Mouse (Mus musculus) spleen, embryonic (tissue): ENCODE data around the gene Rab30.

Experiments
- CTCF ChIA-PET: fragments of 350-600 bp; sonication (Branson Sonifier 250); formaldehyde crosslinking; loops from one replicate; lab custom pipeline; 2022; lab: Charles Lee

The Rab30 gene

DNA sequence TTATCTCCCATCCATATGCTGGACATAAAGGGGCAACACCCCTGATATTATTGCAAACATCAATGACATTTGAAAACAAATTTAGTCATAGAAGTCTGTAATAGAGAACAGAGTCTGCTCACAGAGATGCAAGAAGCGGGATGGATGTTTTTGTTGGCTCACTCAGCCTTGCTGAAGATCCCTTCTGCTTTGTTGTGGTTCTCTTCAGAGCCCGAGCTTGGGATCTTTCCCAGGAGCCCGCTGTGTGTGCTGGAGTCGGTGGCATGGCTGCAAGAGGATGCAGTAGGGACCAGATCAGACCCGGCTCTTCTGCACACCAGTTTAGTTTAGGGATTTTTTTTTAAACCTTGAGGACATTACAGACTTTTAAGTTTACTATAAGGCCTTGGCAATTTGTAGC is 54.3 kb downstream of the Rab30 start:
- CTCF ChIA-PET, result interaction anchor here (0.7 kb wide), 1 partner anchor 30 kb away, joined by 3 read pairs; no protein-coding TSS in a partner anchor

DNA sequence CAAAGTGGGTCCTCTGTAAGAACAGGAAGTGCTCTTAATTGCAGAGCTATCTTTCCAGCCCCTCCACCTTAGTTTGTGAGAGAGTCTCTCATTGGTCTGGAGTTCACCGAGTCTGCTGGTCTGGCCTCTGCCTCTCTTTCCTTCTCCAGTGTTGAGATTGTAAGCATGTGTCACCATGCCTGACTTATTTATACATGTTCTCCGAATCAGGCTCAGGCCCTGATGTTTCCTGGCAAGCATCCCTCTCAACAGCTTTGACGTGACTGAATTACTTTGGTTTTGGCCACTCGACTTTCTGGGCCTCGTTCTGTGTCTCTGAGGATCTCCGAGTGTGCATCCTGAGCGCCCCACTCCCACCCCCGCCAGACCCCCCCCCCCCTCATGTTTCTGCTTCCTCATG is 55.4 kb downstream of the Rab30 start:
- CTCF ChIA-PET, result no interaction called here

DNA sequence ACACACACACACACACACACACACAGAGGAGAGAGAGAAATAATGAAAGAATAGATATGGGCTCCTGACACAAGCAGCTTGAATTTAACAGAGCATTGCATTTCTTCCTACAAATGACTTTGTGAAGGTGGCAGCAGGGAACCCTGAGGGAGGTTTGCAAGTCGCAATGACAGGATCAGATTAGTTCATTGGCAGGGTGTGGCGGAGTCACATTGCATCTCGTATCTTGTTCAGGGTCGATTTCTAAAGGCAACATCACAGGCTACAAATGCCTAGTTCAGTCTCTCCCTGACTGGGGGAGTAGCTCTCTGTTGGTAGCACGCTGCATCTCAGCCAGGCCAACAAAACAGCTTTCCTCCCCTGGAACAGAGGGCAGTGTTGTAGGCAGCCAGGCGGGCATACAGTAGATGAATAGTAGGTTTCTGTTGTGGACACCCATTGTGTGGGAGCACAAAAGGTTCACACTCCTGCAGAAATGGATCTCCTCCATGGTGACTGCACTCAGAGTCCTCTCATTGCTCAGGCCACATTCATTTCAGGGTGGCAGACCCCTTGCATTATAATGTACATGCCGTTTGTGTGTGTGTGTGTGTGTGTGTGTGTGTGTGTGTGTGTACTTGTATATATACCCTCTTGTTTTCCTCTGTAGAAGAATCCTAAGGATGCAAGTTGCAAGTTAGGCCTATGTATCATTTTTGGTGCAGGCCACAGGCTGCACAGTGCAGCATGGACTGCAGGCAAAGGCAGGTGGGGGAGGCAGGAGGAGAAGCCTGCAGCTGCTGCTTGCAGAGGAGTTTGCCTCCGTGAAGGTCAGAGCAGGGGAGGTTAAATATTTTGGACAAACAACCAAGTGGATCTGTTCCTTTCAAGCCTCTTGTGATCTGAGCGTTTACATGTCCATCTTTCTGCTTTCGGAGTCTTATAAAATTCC is 58.5 kb downstream of the Rab30 start:
- CTCF ChIA-PET, result interaction anchor here (0.6 to 0.7 kb wide), 2 partner anchors 17 to 39 kb away, joined by 6 to 7 read pairs; no protein-coding TSS in a partner anchor

DNA sequence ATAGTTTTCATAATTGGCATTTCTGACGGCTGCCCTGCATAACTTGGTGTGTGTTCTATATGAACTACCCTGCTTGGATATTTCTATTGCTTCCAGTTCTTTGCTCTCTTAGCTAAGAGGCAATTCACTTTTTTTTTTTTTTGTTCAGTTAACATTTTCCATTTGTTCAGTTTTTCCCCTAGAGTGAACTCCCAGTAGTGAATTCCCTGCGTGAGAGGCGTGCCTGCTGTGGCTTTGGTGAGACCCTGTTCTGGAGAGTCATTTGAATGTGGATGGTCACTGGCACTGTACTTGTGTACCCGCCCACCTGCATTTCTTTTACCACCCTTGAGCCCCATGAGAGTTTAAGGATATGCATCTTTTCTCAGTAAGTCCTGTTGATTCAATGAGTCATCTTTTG is 60.8 kb downstream of the Rab30 start:
- CTCF ChIA-PET, result no interaction called here

DNA sequence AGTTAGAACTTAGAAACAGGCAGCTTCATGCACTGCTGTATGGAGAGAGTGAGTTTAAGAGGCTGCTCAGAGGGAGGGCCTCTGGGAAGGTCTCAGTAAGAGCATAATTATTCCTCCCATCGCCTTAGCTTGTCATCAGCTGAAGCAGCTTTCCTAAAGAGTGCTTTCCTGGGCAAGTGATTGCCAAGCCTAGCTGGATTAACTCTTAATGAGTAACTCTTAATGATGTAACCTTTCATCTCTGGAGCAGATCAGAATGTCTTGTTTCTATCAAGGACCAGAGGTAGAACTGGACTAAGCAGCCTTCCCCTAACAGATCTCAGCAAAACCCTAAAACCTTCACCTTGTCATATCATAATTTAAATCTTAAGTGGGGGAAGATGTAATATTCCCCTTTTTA is 61.8 kb downstream of the Rab30 start:
- CTCF ChIA-PET, result no interaction called here

DNA sequence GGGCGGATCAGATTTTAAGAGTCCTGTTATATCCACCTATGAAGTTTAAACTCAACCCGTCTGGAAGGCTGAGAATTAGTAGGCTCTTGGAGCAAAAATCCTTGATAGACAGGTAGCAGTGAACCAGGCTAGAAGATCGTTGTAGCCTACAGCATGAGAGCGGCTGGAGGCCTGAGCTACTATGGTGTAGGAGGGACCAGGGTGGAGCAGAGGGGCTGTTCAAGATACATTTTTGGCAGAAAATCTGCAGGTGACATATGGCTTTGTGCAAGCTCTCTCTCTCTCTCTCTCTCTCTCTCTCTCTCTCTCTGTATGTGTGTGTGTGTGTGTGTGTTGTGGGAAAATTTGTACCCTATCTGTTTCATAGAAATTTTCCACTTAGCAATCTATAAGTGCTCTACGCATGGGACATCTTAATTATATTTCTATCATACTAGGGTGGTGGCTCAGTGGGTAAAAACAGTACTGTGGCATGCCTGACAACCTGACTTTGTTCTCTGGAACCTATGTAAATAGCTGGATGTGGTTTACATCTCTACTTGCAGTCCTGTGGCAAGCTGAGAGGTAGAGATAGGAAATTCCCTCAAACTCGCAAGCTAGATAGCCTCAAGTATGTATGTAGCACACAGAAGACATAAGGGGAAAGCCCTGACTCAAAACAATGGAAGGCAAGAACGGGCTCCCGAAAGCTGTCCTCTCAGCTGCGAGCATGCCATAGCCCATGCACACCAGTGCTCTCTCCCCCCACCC is 63.7 kb downstream of the Rab30 start:
- CTCF ChIA-PET, result no interaction called here

DNA sequence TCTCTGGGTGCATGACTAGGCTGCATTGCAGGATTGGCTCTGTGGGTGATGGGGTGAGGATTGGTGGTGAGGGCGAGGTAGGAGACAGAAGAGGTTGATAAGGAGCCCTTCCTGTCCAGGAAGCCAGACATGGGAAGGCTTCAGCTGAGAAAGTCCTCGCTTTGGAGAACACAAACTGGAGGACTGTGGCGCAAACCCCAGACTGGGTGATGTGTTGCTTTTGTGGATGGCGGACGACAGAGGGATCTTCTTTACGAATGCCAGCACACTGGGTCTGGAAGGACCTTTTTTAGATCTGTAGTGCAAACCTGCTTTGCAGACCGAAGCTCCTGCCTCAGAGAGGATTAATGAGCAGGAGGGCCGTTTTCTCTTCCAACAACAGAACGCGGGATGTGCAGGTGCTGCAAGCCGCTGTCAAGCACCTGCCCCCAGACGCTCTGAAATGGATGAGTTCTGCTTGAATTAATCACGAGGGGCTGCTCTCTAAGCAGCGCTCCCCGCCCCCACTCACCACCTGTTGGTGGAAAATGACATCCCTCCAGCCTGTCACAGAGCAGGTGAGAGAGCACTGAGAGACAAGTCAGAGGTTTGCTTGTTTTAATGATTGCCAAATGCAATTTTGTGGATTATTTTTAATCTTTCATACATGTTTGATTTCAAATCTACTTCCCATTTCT is 65.2 kb downstream of the Rab30 start:
- CTCF ChIA-PET, result interaction anchor here (0.5 kb wide), 1 partner anchor 97 kb away, joined by 6 read pairs; no protein-coding TSS in a partner anchor

DNA sequence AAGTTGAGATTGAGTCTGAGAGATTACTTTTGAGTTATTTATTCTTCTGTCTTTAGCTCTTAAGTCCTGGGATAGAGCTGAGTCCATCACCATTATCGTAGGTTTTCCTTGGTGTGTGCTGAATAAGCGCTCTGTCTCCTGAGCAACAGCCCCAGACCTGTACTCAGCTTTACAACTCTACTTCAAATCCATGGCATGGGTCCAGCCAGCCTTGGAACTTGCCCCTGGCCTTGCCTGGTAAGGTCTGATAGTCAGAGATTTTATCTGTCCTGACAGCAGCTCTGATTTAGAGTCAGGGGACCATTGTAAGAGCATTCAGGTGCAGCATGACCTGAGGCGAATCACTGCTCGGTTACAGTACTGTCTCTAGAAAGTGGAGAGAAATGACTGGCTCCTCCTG is 66.1 kb downstream of the Rab30 start:
- CTCF ChIA-PET, result no interaction called here

DNA sequence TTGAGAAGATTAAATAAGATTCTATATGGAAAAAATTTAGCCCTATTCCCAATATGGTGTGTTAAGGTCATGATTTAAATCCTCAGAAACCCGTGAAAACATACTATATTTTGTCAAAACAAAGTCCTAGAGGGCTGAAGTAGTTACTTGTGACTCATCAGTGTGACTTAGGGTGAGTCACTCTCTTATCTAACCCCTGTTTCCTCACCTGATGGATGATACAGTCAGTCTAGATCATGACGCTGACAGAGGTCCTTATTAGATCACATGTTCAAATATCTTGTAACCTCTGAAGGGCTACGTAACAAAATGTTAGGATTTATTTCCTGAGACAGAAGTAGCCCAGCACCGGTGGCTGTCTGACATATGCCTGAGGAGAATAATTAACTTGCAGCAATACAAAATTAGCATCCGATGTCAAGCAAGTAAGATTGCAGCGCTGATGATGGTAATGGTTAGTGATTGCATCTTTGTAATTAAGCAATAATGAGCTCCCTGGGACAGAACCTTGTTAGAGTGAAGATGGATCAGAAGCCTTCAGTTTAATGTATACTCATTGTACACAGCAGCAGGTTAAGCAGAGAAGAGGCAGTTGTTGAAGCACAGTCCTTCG is 70.4 kb downstream of the Rab30 start:
- CTCF ChIA-PET, result interaction anchor here (0.5 kb wide), 1 partner anchor 58 kb away, joined by 3 read pairs; no protein-coding TSS in a partner anchor

DNA sequence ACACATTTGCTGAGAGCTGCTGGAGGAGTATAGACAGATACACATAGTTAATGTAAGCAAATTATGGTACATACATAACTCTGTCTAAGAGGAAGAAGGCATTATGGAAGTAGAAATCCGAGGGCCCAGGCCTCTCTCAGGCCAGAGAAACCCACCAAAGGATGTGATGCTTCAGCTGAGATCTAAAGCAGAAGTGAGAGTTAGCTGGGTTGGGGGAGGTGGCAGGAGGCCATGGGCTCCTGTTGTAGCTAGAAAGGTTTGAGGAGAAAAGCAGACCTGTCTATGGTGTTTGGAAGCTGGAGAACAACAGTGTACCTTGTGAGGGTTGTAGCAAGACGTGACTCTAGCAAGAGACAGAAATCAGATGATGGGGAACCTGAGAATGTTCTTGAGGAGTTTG is 75.8 kb downstream of the Rab30 start:
- CTCF ChIA-PET, result interaction anchor here (0.6 kb wide), 1 partner anchor 61 kb away, joined by 4 read pairs; no protein-coding TSS in a partner anchor

DNA sequence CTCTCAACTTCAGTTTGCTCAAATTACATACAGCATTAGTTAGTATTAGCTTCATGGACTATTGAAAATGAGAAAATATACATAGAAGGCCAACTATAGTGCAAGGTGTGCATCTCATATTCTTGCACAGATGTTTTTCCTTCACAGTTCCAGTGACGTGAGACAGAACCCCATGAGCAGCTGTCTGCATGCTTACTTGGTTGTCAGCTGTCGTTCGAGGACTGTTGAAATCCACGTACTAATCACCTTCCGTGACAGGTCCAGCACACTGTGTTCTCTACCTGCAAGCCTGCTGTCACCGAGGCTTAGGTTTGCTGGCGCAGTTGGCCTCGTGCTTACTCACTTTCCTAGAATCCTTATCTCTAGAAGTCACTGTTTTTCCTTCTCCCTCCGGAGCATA is 76.5 kb downstream of the Rab30 start:
- CTCF ChIA-PET, result interaction anchor here (1.1 kb wide), 1 partner anchor 9 kb away, joined by 3 read pairs; no protein-coding TSS in a partner anchor

DNA sequence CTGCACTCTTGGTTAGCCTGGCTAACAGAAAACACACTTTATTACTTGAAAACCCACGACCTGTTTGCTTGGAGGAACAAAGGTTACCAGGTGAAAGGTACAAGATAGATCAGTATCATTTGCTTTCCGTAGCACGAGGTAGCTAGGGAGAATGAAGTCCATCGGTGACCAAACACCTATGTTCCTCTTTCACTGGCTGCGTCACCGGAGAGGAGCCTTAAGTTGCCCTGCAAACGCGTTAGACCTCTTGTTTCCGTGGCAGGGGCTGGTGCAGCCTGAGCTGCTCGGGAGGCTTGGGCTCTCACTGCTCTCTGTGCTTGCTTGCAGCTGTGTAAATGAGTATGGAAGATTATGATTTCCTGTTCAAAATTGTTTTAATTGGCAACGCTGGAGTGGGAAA is 78.3 kb downstream of the Rab30 start:
- CTCF ChIA-PET, result interaction anchor here (0.6 kb wide), 2 partner anchors 154 to 204 kb away, joined by 3 read pairs; no protein-coding TSS in a partner anchor

DNA sequence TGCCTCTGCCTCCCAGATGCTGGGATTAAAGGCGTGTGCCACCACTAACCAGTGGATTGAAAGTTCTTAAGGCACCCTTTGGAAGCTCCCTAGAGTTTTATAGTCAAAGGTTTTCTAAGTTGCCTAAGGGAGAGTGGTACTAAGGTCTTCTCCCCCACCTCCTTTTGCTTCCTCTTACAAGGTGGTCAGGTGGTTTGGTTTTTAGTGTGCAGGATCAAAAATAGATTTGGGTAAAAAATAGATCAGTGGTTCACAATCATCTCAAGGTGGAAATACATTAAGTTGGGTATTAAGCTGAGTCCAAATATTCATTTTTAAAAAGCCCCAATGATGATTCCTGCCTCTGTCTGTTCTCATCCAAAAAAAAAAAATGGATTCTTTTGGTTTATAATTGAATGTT is 79.0 kb downstream of the Rab30 start:
- CTCF ChIA-PET, result no interaction called here

DNA sequence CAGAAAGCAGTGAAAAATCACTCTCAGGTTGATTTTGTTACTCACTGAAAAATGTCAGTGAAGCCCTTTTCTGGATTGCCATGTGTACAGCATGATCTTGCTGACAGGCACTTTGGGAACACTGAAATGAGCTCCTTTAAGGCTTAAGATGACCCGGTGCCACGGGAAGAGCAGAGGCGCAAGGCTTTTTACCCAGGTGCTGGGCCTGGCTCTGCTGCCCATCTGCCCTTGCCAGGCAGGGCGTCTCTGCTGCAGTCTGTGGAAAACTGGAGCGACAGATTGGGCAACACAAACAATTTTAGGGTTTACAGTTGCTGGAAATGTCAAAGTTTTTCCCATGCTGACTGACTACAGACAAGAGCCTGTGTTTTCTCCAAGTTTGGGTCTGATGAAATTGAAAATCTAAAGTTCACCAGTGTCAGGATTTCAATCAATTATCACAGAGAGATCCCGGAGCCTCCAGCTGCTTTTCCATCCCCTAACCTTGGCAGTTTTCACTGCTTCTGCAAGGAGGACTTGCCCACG is 79.6 kb downstream of the Rab30 start:
- CTCF ChIA-PET, result no interaction called here

DNA sequence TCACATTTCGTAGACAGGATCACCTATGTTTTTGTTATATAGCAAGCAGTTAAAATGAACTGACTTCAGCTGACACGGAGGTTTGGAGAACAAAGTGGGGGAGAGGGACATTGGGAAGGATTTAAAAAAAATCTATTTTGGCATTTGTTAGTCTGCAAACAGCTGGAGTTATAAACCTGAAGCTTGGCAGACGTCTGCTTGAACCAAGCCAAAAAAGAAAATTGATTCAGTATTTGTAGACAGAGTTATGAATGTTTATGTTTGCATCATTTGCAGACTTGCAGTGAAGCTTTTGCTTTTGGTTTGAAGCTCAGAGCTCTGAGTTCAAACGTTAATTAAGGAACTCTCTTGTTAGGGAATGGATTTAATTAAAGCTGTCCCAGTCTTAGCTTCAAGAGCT is 80.5 kb downstream of the Rab30 start:
- CTCF ChIA-PET, result no interaction called here

DNA sequence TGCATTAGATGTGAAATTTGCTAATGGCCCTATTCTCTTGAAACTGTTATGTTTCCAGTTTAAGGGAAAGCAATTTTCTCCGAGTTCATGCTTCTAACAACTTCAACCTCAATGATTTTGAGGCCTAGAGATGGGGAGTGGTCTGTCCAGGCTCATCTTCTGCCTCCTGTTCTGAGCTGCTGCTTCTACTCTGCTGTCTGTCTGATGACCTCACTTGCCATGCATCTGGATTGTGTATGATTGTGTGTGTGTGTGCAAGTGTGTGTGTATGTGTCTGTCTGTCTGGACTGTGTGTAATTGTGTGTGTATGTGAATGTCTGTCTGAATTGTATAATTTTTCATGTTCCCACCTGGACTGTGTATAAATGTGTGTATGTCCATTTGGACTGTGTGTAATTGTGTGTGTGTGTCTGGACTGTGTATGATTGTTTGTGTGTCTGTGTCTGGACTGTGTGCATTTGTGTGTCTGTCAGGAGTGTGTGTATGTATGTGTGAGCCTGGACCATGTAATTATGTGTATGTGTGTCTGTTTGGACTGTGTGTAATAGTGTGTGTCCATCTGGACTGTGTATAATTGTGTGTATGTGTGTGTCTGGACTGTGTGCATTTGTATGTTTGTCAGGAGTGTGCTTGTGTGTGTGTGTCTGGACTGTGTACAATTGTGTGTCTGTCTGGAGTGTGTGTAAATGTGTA is 81.2 kb downstream of the Rab30 start:
- CTCF ChIA-PET, result no interaction called here

DNA sequence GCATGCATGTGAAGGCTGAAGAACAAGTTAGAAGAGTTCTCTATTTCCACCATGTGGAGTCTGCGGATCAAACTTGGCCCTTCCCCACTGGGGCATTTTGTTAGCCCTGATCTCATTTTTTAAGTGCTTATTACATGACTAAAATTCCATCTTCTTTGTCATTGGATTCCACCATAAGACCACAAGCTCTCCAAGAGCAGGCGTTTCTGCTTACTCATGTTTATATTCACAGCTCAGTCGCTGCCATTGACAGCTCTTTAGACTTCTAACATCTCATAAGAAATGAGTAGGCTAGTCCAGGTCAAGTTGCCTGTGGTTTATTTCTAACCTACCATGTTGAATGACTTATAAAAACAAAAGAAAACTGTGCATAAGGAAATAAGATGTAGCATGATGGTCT is 84.8 kb downstream of the Rab30 start:
- CTCF ChIA-PET, result no interaction called here

DNA sequence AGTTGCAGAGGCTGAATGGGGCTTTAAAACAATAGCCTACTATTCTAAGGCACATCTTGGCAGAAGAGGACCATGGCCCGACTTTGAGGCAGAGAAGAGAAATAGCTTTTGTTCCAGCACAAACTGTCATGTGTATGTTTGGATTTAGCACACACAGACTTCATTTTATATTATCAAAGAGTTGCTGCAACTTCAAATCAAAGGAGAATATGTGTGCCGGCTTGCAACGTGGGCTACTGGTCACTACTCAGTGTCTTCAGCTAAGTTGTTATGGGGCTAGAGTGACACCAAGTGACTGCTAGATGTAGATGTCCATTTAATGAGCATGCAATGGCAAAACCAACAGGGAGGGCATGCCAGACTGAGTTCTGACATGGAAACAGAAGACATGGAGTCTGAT is 86.6 kb downstream of the Rab30 start:
- CTCF ChIA-PET, result no interaction called here

DNA sequence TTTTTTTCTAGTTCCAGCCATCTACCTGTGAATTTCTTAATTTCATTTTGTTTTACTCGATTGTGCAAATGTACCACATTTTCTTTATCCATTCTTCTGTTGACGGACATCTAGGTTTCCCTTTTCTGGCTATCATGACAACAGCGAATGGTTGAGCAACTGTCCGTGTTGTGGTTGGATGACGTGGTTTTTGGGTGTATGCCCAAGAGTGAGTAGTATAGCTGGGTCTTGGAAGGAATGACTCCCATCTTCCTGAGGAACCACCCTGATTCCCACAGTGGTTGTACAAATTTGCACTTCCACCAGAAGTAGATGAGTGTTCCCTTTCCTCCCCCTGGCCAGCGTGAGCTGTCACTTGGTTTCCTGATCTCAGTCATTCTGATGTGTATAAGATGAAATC is 91.0 kb downstream of the Rab30 start:
- CTCF ChIA-PET, result no interaction called here

DNA sequence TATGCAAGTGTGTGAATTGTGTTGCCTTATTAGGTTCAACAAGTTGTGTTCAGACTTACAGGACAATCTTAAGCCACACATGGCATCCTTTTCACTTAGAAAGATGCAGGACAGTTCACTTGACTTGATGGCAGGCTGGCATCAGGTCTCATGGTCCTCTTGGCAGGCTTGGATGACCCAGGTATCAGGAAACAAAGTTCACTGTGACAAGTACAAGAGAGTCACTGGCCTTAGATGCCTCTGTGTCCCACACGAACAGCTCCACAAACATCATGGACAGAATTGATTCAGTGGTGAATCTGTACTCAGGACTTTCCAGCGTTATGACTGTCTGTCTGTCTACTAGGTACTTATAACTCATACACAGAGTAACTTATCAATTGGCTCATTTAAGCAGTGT is 93.0 kb downstream of the Rab30 start:
- CTCF ChIA-PET, result no interaction called here
